Mouse (Mus musculus) midbrain, embryonic 16.5 days (tissue): Measurements from ENCODE around the gene Slc17a9. TPM values are rescaled to one million over a fixed set of nuclear protein-coding genes. Genes with fewer than 3 reads are reported as not detected.

Experiments
- ATAC-seq: fragments of 200-750 bp; cut with Nextera tagmentation; 2 replicates; pipeline ENCODE4 v1.8.0; 2017; ENCODE audit warnings: moderate TSS enrichment
- H3K27ac ChIP-seq: fragments of 300-500 bp; sonication (generic); 2 replicates; pipeline ENCODE4 v1.5.1; 2014; ENCODE audit warnings: mild to moderate bottlenecking, low read length, mixed read lengths
- H3K27me3 ChIP-seq: fragments of 300-500 bp; sonication (generic); 2 replicates; pipeline ENCODE4 v1.6.1; 2014; ENCODE audit warnings: low read depth, low read length, mixed read lengths; ENCODE audit not compliant: control insufficient read depth, insufficient read depth
- H3K36me3 ChIP-seq: fragments of 300-500 bp; sonication (generic); 2 replicates; pipeline ENCODE4 v1.6.1; 2014; ENCODE audit warnings: mild to moderate bottlenecking, low read length, moderate library complexity, mixed read lengths; ENCODE audit not compliant: control insufficient read depth, insufficient read depth
- H3K4me1 ChIP-seq: fragments of 300-500 bp; sonication (generic); 2 replicates; pipeline ENCODE4 v1.6.1; 2014; ENCODE audit warnings: mild to moderate bottlenecking, low read length, mixed read lengths; ENCODE audit not compliant: control insufficient read depth, insufficient read depth
- H3K4me2 ChIP-seq: fragments of 300-500 bp; sonication (generic); 2 replicates; pipeline ENCODE4 v1.6.1; 2014; ENCODE audit warnings: mild to moderate bottlenecking, low read length, mixed read lengths
- H3K4me3 ChIP-seq: fragments of 300-500 bp; sonication (generic); 2 replicates; pipeline ENCODE4 v1.5.1; 2014; ENCODE audit warnings: low read depth, mild to moderate bottlenecking, low read length, moderate library complexity, mixed read lengths
- H3K9ac ChIP-seq: fragments of 300-500 bp; sonication (generic); 2 replicates; pipeline ENCODE4 v1.6.1; 2014; ENCODE audit warnings: low read depth, low read length, mixed read lengths
- H3K9me3 ChIP-seq: fragments of 300-500 bp; sonication (generic); replicated peaks from 2 replicates; pipeline ENCODE4 v1.6.1; 2014; ENCODE audit warnings: mild to moderate bottlenecking, low read length, mixed read lengths; ENCODE audit not compliant: control insufficient read depth, poor library complexity, severe bottlenecking
- WGBS: fragments of 180-500 bp; shearing (Covaris S2); extraction: QIAGEN DNeasy Blood & Tissue Kit; methylation state at CpG from one replicate; pipeline ENCODE4 v1.1.7; 2014; 5-methylcytosine and 5-hydroxymethylcytosine counted together
- polyA plus RNA-seq: library from polyadenylated mRNA; unstranded; fragments of >200 nt; fragmentation: Nextera tagmentation; extraction: Ambion mirVana; gene quantifications from 2 replicates; pipeline ENCODE4 v1.2.1, GENCODE M21; 2015

The Slc17a9 gene
- polyA plus RNA-seq, 1 experiment from 2014 or later = 0.24 TPM

DNA sequence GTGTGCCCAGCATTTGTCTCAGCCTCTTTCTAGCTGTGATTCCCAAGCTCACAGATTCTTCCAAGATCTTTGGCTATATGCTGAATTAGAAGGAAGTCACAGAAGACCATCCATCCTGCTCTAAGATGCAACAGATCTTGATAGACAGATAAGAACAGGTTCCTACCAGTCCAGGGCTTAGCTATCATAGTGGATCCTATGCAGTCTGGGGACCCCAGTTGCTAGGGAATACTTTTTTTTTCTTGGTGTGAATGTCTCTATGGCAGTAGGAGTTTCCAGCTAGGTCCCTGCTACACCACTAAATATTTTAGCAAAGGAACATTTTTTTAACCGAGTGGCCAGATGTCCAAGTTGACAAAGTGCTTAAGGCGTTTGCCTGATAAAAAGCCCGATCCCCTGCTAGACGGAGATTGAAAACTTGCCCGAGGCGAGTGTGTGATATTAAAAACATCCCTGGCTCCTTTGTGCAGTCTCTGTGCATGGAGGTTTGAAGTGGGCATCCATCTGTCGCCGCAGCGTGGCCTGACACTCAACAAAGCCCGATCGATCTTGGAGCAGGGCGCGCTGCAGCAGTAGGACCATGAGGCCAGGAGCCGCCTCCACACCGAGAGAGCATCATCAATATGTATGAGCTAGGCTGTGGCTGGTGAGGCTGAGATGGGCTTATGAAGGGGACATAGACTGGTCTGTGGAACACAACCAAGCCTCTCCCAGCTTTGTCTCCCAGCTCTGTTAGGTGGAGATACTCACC lies 33.6 kb downstream of the Slc17a9 start:
- no peaks in the 10 kb centered on the region for H3K27me3 ChIP-seq
- H3K27ac ChIP-seq = peak overlapping the region; percentile 10
- no peaks in the 10 kb centered on the region for H3K36me3 ChIP-seq
- H3K4me3 ChIP-seq = no peak overlapping the region
- peaks cover 13% of the 10 kb centered on the region for H3K4me1 ChIP-seq
- no peak overlapping the region for H3K4me2 ChIP-seq
- no peak overlapping the region for H3K9ac ChIP-seq
- ATAC-seq = peak; percentile 69; the same call in 1 of the 2 replicates
- no peaks in the 10 kb centered on the region for H3K9me3 ChIP-seq
- 13% methylated on average over 15 of the region's 15 CpGs for WGBS

DNA sequence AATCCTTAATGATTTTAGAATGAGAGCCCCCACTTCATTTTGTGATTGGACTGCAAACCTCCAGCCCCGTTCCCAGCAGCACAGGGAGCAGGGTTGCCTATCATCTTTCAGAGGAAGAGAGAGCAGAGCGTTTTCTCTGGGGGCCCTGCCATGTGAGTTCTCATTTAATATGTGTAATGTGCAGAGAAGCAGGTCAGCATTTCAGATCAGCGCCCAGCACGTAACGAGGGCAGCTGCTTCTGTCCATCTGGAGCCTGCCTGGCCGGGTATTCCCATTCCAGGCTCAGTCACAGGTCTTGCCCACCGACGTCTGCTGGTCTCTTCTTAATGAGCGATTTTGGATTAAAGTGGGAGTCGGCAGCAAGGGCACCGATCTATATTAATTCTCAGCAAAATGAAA lies 39.9 kb downstream of the Slc17a9 start:
- Histone ChIP-seq H3K9me3 (no peaks in the 10 kb centered on the region), H3K9ac (no peak overlapping the region), H3K4me3 (no peak overlapping the region), H3K4me1 (no peaks in the 10 kb centered on the region), H3K27ac (no peak overlapping the region), H3K27me3 (no peaks in the 10 kb centered on the region), H3K36me3 (no peaks in the 10 kb centered on the region), H3K4me2 (no peak overlapping the region)
- WGBS = 40% methylated on average over 11 of the region's 11 CpGs
- no peak for ATAC-seq

DNA sequence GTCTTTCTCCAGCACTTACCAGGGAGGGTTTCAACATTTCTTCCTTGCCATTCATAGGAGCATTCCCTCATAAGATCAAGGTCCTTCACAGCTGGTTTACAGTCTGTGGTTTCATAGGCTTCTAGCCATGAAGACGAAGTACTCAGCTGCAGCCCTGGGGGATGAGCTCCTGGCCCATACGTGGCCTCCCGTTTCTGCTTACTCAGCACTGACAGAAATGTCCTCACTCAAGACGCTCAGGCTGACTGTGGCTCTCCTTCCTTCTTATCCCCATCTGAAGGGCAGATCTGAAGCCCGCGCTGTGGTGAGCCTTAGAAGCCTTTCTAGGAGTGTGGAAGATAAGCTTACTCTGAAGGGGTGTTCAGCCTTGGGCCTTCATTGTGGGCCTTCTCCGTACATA lies 40.6 kb downstream of the Slc17a9 start:
- Histone ChIP-seq H3K4me3 (no peak overlapping the region), H3K9me3 (no peaks in the 10 kb centered on the region), H3K27ac (no peak overlapping the region), H3K27me3 (no peaks in the 10 kb centered on the region), H3K9ac (no peak overlapping the region), H3K36me3 (no peaks in the 10 kb centered on the region), H3K4me1 (no peaks in the 10 kb centered on the region), H3K4me2 (no peak overlapping the region)
- WGBS = 63% methylated on average over 7 of the region's 7 CpGs
- ATAC-seq = no peak

DNA sequence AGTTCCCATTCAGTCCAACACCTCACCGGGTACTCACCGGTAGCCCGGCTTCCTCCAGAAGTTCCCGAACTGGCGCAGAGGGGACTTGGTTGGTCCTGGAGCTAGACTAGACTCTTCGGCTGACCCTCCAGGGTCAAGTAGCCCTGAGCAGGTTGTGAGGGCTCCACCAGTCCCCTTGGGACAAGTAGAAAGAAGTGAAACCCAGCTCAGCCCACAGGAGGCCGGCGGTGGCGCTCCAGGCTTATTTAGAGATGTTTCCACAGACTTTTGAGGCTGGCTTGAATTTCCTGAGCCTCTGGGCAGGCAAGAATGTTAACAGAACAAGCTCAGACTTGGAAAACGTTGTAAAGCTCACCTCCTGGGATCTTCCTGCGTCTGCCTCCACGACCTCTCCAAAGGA lies 50.2 kb downstream of the Slc17a9 start:
- Histone ChIP-seq H3K27ac (no peak overlapping the region), H3K4me3 (peak overlapping the region; percentile 40), H3K9ac (no peak overlapping the region)

DNA sequence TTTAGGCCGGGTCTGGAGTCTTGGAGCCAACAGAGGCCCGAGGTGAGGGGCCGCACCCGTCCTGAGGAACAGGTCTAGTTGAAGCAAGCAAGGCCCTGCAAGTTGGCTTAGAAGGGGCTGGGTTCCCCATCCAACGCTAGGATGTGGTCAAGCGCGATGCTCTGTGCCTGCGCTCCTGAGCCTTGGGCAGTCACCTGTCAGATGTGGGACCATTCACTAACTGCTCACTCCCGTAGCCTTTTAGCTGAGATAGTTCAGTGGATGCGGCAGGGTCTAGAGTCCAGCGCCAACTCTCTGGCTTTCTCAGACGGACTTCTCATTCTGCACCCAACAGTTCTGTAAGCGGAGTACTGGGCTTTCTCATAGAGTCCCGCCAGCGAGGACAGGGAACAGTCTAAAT lies 50.6 kb downstream of the Slc17a9 start:
- Histone ChIP-seq H3K9ac (no peak overlapping the region), H3K4me1 (peaks cover 7% of the 10 kb centered on the region), H3K36me3 (no peaks in the 10 kb centered on the region), H3K9me3 (no peaks in the 10 kb centered on the region), H3K27me3 (peaks cover 54% of the 10 kb centered on the region), H3K27ac (no peak overlapping the region), H3K4me3 (peak overlapping the region; percentile 40), H3K4me2 (peak overlapping the region; percentile 57)
- no peak for ATAC-seq
- WGBS = under 1% methylated on average over 15 of the region's 15 CpGs

More for the DNA sequence above, 50.2 kb downstream of the Slc17a9 start:
- Histone ChIP-seq H3K4me2 (no peak overlapping the region), H3K4me1 (peaks cover 7% of the 10 kb centered on the region), H3K36me3 (no peaks in the 10 kb centered on the region), H3K9me3 (no peaks in the 10 kb centered on the region), H3K27me3 (peaks cover 54% of the 10 kb centered on the region)
- under 1% methylated on average over 12 of the region's 12 CpGs for WGBS
- no peak for ATAC-seq

DNA sequence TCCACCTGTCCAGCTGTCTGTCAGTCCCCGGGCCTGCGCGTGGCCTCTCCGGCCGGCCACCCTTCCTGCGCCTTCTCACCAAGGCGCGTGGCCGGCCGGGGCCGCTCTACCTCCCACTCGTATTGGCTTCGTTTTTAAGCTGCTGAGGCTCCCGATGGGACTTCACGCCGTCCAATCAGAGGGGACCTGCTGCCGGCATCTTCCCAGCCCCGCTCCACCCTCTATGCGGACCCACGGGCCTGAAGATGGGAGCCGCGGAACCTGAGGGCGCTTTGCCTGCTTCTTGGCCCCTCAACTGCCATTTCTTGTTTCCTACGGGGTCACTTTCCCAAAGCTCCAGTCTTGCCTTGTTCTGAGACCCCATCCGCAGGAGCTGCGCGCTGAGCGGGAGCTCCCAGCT lies 51.7 kb downstream of the Slc17a9 start, which contains the start of gene Bhlhe23:
Bhlhe23 (minus strand) TSS at position 108 of the 400 bp plus-strand sequence.
- peak within 1 kb of the TSS; percentile 40 for H3K4me3 ChIP-seq
- peaks cover 7% of the 10 kb centered on the region for H3K4me1 ChIP-seq
- WGBS = 1% methylated on average over 28 of the region's 28 CpGs
- H3K9ac ChIP-seq = peak within 1 kb of the TSS; percentile 35
- H3K27ac ChIP-seq = no peak within 1 kb of the TSS
- H3K27me3 ChIP-seq = peaks cover 54% of the 10 kb centered on the region
- no peaks in the 10 kb centered on the region for H3K36me3 ChIP-seq
- H3K4me2 ChIP-seq = peak within 1 kb of the TSS; percentile 57
- no peak; the same call in 1 of the 2 replicates for ATAC-seq
- no peaks in the 10 kb centered on the region for H3K9me3 ChIP-seq

DNA sequence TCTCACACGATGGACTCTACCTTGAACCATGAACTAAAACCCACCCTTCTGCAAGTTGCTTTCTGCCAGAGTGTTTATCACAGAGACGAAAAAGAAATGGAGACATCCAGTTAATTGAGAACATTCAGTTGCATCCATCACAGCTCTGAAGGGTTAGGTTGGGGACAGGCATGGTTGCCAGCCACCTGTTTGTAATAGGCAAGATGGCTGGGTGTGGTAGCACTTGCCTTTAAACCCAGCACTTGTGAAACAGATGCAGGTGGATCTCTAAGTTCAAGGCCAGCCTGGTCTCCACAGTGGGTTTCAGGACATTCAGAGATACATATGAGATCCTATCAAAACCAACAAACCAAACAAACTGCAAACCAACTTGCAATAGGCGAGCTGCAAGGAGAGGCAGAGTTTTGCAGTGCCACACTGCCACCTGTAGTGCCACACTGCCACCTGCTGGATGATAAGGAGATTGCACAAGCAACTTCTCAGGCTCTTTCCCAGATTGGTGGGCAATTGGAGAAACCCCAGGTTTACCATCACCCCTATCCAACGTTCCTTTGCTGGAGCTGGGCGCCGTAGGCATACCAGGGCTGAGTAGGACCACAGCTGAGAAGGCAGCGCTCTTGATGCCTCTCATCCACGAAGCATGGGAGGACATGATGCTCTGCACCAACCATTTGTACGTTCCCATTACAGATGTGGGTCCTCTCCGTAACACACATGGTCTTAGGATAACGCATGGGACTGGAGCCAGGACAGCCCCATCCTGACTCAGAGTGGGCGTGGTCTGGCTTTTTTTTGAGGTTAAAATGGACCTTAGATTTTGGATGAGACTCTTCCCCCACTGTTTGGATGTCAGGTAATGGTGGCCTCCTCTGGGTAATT lies 54.4 kb downstream of the Slc17a9 start:
- peak; percentile 55; the same call in 1 of the 2 replicates for ATAC-seq
- WGBS = 23% methylated on average over 12 of the region's 12 CpGs
- no peaks in the 10 kb centered on the region for H3K36me3 ChIP-seq
- H3K9me3 ChIP-seq = no peaks in the 10 kb centered on the region
- H3K4me1 ChIP-seq = peaks cover 7% of the 10 kb centered on the region
- no peak overlapping the region for H3K27ac ChIP-seq
- peaks cover 42% of the 10 kb centered on the region for H3K27me3 ChIP-seq
- H3K4me3 ChIP-seq = no peak overlapping the region
- H3K9ac ChIP-seq = no peak overlapping the region
- no peak overlapping the region for H3K4me2 ChIP-seq

DNA sequence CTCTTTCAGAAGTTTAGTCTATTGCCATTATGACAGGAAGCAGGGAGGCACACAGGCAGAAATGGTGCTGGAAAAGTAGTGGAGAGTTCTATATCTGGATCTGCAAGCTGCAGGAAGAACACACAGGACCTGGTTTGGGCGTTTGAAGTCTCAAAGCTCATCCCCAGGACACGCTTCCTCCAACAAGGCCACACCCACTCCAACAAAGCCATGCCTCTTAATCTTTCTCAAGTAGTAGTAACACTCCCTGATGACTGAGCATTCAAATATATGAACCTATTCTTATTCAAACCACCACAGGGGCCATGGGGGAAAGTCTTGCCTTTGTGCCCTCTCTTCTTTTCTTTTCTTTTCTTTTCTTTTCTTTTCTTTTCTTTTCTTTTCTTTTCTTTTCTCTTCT lies 55.2 kb downstream of the Slc17a9 start:
- no peak overlapping the region for H3K27ac ChIP-seq
- H3K4me1 ChIP-seq = peaks cover 7% of the 10 kb centered on the region
- no peak for ATAC-seq
- no peaks in the 10 kb centered on the region for H3K9me3 ChIP-seq
- H3K27me3 ChIP-seq = peaks cover 38% of the 10 kb centered on the region
- no peak overlapping the region for H3K4me3 ChIP-seq
- no peak overlapping the region for H3K4me2 ChIP-seq
- 5% methylated on average over 2 of the region's 2 CpGs for WGBS
- no peaks in the 10 kb centered on the region for H3K36me3 ChIP-seq
- H3K9ac ChIP-seq = no peak overlapping the region

DNA sequence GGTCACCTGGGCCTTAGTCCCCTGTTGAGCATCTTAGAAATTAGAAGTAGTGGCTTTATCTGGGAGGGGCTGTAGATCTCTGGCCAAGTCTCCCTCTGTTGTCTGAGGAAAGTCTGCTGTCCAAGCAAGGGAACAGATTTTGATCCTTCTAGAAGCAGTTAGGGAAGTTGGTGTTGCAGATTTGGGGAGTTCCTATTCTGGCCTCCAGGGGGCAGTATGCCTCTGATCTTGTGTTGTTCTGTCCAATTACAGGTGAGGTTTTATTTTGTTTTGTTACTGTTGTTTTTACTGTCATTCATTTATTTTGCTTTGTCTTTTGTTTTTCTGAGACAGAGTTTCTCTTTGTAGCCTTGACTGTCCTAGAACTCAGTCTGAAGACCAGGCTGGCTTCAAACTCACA lies 61.7 kb downstream of the Slc17a9 start:
- Histone ChIP-seq H3K4me2 (no peak overlapping the region), H3K27me3 (0 out of 2 replicates have a peak, but pooled peaks cover 2% of the 10 kb centered on the region), H3K9ac (no peak overlapping the region), H3K4me3 (no peak overlapping the region), H3K4me1 (peaks cover 15% of the 10 kb centered on the region), H3K27ac (no peak overlapping the region), H3K9me3 (no peaks in the 10 kb centered on the region), H3K36me3 (no peaks in the 10 kb centered on the region)
- no peak for ATAC-seq
